Mouse (Mus musculus): ENCODE data around the gene Amn.

The Amn gene

DNA sequence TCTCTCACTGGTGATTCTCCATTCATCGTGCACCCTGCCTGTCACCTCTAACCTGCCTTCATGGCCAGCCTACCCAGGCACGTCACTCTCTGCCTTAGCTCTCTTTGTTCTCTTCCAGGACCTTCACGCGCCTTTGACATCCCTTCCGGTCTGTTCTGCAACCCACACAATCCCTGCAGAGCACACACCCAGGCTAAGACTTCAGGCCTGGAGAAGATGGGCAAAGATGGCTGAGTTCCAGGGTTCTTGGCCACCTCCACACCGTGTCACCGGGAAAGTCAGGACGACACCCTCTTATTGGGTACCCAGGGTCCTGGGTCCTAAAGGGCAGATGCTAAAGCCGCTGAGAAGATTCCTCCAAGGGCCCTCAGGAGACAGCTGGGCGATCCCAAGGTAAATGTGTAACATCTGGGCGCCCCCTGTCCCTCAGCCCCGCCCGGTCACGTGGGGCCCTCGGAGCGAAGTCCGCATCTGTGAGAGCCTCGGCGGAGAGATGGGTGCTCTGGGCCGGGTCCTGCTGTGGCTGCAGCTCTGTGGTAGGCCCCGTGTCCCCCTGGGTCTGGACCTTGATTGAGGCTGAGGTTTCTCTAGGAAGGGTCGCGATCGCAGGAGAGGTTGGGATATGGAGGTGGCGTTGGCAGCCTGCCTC, at the start of gene Amn:
TSS of gene Amn (plus strand) at position 467 of the 649 bp plus-strand sequence.
- in situ Hi-C loops (cut with MboI, MseI) = no loop called here

- in situ Hi-C loops (cut with MboI, MseI) = no loop called here
Measured at GRCm38 (mm10) chr12:111225197-111225780, 45.6 kb upstream of the Amn start.

DNA sequence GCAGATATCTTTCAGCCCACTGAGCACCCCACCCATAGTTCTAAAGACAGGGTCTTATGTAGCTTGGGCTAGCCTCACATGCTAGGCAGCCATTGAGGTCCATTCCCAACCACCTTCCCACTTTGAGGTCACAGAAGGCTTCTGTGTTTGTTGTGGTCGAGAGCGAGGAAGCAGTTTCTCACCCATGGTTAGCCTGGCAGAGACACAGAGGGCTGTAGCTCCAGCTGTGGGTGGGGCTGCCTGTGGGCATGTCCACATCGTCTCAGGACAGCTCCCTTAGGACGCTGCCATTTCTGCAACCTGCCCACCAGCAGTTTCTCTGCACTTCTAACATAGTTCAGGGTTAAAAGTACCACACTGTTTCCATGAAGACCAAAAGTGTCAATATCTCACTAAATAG, 43.5 kb upstream of the Amn start:
- in situ Hi-C loops (cut with MboI, MseI) = no loop called here

- in situ Hi-C loops (cut with MboI, MseI) = no loop called here
Measured at GRCm38 (mm10) chr12:111228488-111228887, 42.4 kb upstream of the Amn start.

DNA sequence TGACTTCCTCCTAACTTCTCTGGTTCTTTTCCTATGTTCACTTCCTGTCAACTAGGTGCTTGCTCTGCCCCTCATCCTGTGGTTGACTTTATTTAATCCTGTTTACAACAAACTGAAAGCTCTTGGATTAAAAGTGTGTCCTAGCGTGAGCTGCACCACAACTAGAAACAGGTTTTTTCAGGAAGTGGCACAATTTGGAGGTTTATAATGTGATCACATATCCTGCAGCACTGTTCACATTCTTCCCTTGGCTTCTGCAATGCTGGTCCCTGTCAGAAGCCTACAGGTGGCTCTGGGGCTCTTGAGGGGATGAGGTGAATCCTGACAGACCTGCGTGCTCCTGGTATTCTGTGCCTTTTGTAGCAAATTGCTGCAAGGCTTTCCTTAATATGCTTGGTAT, 40.1 kb upstream of the Amn start:
- in situ Hi-C loops (cut with MboI, MseI) = no loop called here

- in situ Hi-C loops (cut with MboI, MseI) = no loop called here
Measured at GRCm38 (mm10) chr12:111233798-111234197, 37.1 kb upstream of the Amn start.

GRCm38 (mm10) chr12:111234383-111234782, 36.5 kb upstream of the Amn start:
- in situ Hi-C loops (cut with MboI, MseI) = no loop called here

DNA sequence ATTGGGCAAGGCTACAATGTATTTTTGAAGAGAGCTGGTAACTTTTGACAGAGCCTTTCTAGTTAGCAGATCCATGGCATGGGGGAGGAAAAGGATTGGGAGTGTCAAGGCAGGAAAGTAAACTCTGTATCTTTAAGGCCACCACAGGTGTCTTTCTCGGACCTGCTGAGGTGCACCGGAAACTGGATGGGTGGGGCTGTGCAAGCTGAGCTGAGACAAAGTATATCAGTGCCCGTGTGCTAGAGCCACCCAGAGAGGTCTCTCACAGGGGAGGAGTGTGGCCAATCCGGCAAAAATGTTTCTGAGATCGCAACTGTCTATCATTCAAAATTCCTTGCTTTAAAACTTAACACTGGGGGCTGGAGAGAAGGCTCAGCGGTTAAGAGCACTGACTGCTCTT, 35.3 kb upstream of the Amn start:
- in situ Hi-C loops (cut with MboI, MseI) = no loop called here

GRCm38 (mm10) chr12:111237611-111238188, 33.2 kb upstream of the Amn start:
- in situ Hi-C loops (cut with MboI, MseI) = no loop called here

GRCm38 (mm10) chr12:111238345-111238744, 32.5 kb upstream of the Amn start:
- in situ Hi-C loops (cut with MboI, MseI) = no loop called here

DNA sequence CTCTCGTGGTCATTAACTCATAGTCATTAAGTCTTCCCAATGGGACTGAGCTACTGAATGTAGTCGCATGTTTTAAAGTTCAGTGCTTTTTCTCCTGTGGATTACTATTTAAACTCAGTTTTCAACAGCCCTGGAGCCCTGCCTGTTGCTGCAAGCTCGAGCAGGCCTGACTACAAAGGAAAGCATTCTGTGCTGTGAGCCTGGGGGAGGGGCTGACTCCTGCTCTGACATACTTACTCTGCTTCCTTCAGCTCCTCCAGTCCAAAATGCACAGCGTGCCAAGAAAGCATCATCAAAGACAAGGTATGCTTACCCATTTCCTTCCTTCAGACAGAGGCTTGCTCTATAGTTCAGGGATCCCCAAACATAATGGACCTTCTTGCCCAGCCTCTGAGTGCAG, 32.1 kb upstream of the Amn start:
- in situ Hi-C loops (cut with MboI, MseI) = no loop called here

DNA sequence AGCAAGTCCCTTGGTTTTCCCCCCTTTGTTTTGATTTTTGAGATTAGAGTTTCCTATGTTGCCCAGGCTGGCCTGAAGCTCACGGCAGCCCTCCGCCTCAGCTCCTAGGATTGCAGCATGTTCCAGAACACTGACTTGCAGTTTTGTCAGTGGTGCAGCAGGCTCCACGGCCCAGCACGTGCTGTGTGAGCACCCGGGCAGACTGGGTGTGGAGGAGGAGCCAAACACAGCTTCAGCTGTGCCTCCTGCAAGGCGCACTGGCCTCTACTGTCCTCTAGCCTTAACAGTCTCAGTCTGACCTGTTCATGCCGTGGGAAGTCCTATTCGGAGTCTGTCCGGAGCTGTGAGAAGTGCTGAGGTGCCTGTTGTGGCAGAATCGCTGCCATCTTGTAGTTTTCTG, 31.0 kb upstream of the Amn start:
- in situ Hi-C loops (cut with MboI, MseI) = no loop called here

GRCm38 (mm10) chr12:111241916-111242315, 29.0 kb upstream of the Amn start:
- in situ Hi-C loops (cut with MboI, MseI) = no loop called here

DNA sequence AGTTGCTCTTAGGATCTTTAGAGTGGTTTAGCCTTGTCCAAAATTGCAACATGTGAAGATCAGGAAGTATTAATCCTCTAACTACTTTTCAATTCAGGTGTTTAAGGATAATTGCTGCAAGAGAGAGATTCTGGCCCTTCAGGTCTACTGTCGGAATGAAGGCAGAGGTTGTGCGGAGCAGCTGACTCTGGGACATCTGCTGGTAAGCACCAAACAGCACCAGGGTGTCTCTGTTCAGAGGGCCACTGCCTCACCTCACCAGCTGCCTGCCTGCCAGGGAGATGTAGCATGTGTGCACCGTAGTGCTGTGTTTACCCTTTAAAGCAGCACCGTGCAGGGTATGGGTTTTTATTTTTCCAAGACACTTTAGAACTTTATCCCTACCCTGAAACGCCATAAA, 28.5 kb upstream of the Amn start:
- in situ Hi-C loops (cut with MboI, MseI) = no loop called here

DNA sequence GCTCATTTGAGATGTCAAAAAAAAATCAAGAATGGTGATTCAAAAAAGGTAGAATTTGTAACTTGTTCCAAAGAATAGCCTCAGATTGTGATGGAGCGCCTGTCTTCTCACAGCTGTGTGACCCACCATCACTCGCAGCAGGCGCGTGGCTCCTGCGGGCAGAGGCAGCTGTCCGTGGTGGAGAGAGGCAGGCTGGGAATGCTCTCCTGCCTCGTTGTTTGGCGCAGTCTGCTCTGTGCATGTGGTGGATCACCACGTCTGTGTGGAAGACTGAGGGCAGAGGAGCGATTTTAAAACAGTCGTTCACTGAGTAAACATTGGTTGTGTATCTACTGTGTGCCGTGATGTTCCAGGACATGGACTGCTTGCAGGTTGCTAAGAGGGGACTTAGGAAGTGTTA, 27.2 kb upstream of the Amn start:
- in situ Hi-C loops (cut with MboI, MseI) = no loop called here

GRCm38 (mm10) chr12:111245070-111245469, 25.8 kb upstream of the Amn start:
- in situ Hi-C loops (cut with MboI, MseI) = no loop called here

- in situ Hi-C loops (cut with MboI, MseI) = no loop called here
Measured at GRCm38 (mm10) chr12:111246808-111247464, 24.0 kb upstream of the Amn start.

GRCm38 (mm10) chr12:111249095-111249494, 21.8 kb upstream of the Amn start:
- in situ Hi-C loops (cut with MboI, MseI) = no loop called here

GRCm38 (mm10) chr12:111250116-111250515, 20.8 kb upstream of the Amn start:
- in situ Hi-C loops (cut with MboI, MseI) = no loop called here

GRCm38 (mm10) chr12:111251227-111251626, 19.7 kb upstream of the Amn start:
- in situ Hi-C loops (cut with MboI, MseI) = no loop called here

DNA sequence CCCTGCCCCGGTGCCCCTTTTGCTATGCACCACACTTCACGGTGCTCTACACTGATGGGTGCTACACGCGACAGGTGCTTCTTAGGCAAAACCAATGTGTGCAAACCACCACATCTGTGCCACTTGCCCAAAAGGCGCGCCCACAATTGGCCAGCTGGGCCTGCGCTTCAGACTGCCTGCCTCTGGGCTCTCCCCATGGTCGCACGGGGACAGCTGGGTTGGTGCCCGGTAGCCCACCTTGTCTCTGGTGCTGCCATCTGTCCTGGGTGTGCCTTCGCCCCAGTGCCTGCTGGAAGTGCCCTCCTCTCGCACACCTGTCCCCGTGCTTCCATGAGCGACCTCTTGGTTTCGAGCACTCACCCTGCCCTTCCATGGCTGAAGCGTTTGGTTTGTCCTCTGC, 7.2 kb upstream of the Amn start:
- in situ Hi-C loops (cut with MboI, MseI) = no loop called here

DNA sequence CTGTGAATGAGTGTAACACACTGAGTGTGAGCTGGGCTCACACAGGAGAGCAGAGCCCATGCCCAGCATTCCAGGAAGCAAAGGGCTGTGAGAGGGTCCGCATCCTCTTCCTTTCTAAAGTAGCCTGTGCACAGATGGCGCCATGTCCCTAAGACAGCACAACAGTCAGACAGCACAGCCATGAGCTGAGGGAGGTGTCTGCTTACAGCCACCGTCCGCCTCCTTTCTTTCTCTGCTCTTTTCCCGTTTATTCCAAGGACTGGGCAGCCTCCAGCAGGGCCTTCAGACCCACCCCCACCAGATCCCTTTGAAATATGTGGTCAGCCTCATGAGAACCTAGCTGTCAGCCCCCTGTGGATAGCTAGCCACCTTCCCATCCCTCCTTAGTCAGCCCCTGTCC, 5.7 kb upstream of the Amn start:
- in situ Hi-C loops (cut with MboI, MseI) = no loop called here

DNA sequence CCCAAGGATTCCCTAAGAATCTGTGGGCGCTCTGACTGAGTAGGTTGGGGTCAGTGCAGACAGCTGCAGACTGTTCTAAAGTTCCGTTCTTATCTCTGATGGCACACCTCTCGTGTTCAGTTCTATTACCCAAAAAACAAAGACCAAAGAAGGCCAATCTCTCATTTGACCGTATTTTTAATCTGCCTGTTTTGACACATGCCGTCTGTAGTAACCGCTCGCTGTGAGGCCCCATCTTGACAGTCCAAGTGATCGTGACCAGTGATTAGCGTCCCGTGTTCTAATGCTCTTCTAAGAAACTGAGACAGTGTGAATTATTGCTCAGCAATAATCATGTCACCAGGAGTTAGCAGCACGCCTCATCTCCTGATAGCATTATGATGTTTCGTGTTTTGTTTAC, 4.3 kb upstream of the Amn start:
- in situ Hi-C loops (cut with MboI, MseI) = no loop called here
